Mouse (Mus musculus) embryonic stem cell, embryonic (primary cell): Measurements from ENCODE around the gene Abraxas2.

ENCODE experiments used
- CTCF ChIA-PET, 4 experiments: fragments of 300-600 bp in 2 of 4; fragments of 350-600 bp in 2 of 4; sonication (Branson Sonifier 250); formaldehyde crosslinking; loops; one replicate each; lab custom pipeline; 2022; ENCODE audit warnings: inconsistent platforms in 2 of 4; lab: Charles Lee
- POLR2A ChIA-PET, 4 experiments: fragments of 300-600 bp in 2 of 4; fragments of 350-600 bp in 2 of 4; sonication (Branson Sonifier 250); formaldehyde crosslinking; loops; one replicate each; lab custom pipeline; 2022; ENCODE audit warnings: antibody characterized with exemption in 4 of 4, inconsistent platforms in 1 of 4; lab: Charles Lee

Gene Abraxas2

GRCm38 (mm10) chr7:132925227-132925626 is 66.2 kb downstream of the Abraxas2 start:
- ChIA-PET POLR2A (interaction anchor here in 1 of 4 experiments (1.7 kb wide), 1 partner anchor 28 kb away, joined by 4 read pairs; no protein-coding TSS in a partner anchor), CTCF (interaction anchor here in 1 of 4 experiments (0.6 to 1.4 kb wide), 1 partner anchor 27 kb away, joined by 3 read pairs; no protein-coding TSS in a partner anchor)

- POLR2A ChIA-PET: interaction anchor here in 1 of 4 experiments (1.1 kb wide), 1 partner anchor 11 kb away, joined by 3 read pairs; no protein-coding TSS in a partner anchor
- CTCF ChIA-PET: no interaction called here
Observed at GRCm38 (mm10) chr7:132927201-132927600, 68.2 kb downstream of the Abraxas2 start.

GRCm38 (mm10) chr7:132930055-132930454 is 71.0 kb downstream of the Abraxas2 start:
- POLR2A ChIA-PET: interaction anchor here in 3 of 4 experiments (0.6 to 3.3 kb wide), 20 partner anchors 11 to 707 kb away, joined by 3 to 19 read pairs (median 4); partner anchors contain the start of genes Ctbp2 (in 1 of the 3), Edrf1 (in 1 of the 3), Eef1akmt2 (in 1 of the 3) and Fgfr2 (in 1 of the 3)

GRCm38 (mm10) chr7:132930850-132931559 is 72.0 kb downstream of the Abraxas2 start, which contains the start of gene Zranb1:
Gene Zranb1, plus strand, starts transcription at chr7:132931142.
- CTCF ChIA-PET: interaction anchor here in 1 of 4 experiments (0.5 to 1.9 kb wide), 4 partner anchors 15 to 251 kb away, joined by 3 to 14 read pairs (median 4); no protein-coding TSS in a partner anchor
- POLR2A ChIA-PET: interaction anchor here in 3 of 4 experiments (0.6 to 3.3 kb wide), 29 partner anchors 9 to 706 kb away, joined by 3 to 19 read pairs (median 4); partner anchors contain the start of genes Edrf1 (in 2 of the 3), Abraxas2 (in 1 of the 3), Ctbp2 (in 1 of the 3) and Eef1akmt2 (in 1 of the 3)

More at GRCm38 (mm10) chr7:132930055-132930454, 71.0 kb downstream of the Abraxas2 start:
- CTCF ChIA-PET: interaction anchor here in 2 of 4 experiments (0.5 to 1.9 kb wide), 4 partner anchors 33 to 252 kb away, joined by 3 to 14 read pairs (median 4); no protein-coding TSS in a partner anchor

- ChIA-PET POLR2A (interaction anchor here in 3 of 4 experiments (0.6 to 3.3 kb wide), 23 partner anchors 9 to 705 kb away, joined by 3 to 19 read pairs (median 5); partner anchors contain the start of genes Edrf1 (in 2 of the 3), Abraxas2 (in 1 of the 3), Ctbp2 (in 1 of the 3) and Fgfr2 (in 1 of the 3)), CTCF (interaction anchor here in 1 of 4 experiments (0.8 to 1.9 kb wide), 4 partner anchors 34 to 250 kb away, joined by 3 to 14 read pairs (median 4); no protein-coding TSS in a partner anchor)
Observed at GRCm38 (mm10) chr7:132931560-132932351, 72.7 kb downstream of the Abraxas2 start.

GRCm38 (mm10) chr7:132933331-132933730 is 74.3 kb downstream of the Abraxas2 start:
- CTCF ChIA-PET: interaction anchor here in 1 of 4 experiments (1.5 kb wide), 1 partner anchor 200 kb away, joined by 3 read pairs; no protein-coding TSS in a partner anchor
- POLR2A ChIA-PET: no interaction called here
